Mouse (Mus musculus): ENCODE data around the gene Ybey. TPM values are rescaled to one million over a fixed set of nuclear protein-coding genes. Genes with fewer than 3 reads are reported as not detected.
A peak's percentile ranks its signal among the peaks of the same experiment; 100 is the strongest.

Gene Ybey
- polyA plus RNA-seq, 2 experiments from 2014 or later: 2.6 to 3.0 TPM

GRCm38 (mm10) chr10:76442178-76443088 lies 26.5 kb downstream of the Ybey start, which contains the start of gene Pcnt:
Pcnt (minus strand) TSS chr10:76442786.
- peak; percentile 94 for ATAC-seq

- no peak for ATAC-seq
These were observed 28.6 kb downstream of the Ybey start, which contains the start of gene AC141477.1 for GRCm38 (mm10) chr10:76440281-76440680. AC141477.1 (minus strand) TSS chr10:76440444.

DNA sequence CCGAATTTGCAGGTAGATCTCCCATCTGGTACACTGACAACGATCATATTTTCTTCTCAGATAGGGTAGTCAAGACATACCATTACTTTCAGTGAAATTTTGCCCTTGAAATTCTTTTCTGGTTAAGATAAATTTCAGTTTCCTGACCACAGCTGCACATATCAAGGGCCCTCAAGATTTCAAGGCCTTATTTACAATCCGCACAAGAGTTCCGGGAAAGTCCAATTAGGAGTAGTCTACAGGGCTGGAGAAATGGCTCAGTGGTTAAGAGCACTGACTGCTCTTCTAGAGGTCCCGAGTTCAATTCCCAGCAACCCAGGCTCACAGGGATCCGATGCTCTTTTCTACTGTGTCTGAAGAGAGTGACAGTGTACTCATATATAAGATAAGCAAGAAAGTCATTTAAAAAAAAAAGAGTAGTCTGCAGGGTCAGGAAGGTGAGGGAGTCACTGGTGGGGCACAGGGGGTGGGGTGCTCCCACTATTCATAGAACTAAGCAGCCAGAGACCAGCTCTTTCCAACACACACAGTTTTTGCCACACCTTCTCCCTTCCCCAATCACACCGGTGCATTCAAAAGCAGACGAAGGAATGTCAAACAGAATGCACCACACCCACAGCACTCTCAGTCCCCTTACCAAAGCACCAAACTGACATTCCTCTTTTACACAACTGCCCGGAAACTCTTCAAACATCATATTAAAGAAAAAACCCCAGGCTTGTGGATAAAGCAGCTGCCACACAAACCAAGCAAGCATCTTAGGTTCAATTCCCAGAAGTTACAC lies 29.6 kb downstream of the Ybey start:
- no peak for ATAC-seq

- ATAC-seq: no peak
These were observed 35.0 kb downstream of the Ybey start for GRCm38 (mm10) chr10:76433925-76434324.

- ATAC-seq: no peak
These were observed 43.2 kb downstream of the Ybey start for GRCm38 (mm10) chr10:76425674-76426073.

- no peak for ATAC-seq
These were observed 52.1 kb downstream of the Ybey start for GRCm38 (mm10) chr10:76416811-76417210.

Other genes starting within 250 kb of the Ybey start
- gene Prmt2, start 231.2 kb downstream of the Ybey start, polyA plus RNA-seq (2017; shearing (Covaris generic)): 10 to 100 TPM; 21.6 to 23.1 TPM
- gene S100b, start 215.3 kb downstream of the Ybey start, polyA plus RNA-seq (2017; shearing (Covaris generic)): not detected
- 1 to 10 TPM; 1.3 to 1.8 TPM for gene Dip2a, start 123.8 kb downstream of the Ybey start, polyA plus RNA-seq (2017; shearing (Covaris generic))
- 1 to 10 TPM in 1 of 2 experiments, not detected in 1; 3.0 TPM for gene AC141477.1, start 28.7 kb downstream of the Ybey start, polyA plus RNA-seq (2017; shearing (Covaris generic))
- 10 to 100 TPM; 12.5 to 13.3 TPM for gene Pcnt, start 26.3 kb downstream of the Ybey start, polyA plus RNA-seq (2017; shearing (Covaris generic))
- not detected for gene 2610028H24Rik, start 20.0 kb downstream of the Ybey start, polyA plus RNA-seq (2017; shearing (Covaris generic))
- 10 to 100 TPM; 41.6 to 57.9 TPM for gene Mcm3ap, start 187 bp downstream of the Ybey start, polyA plus RNA-seq (2017; shearing (Covaris generic))
- 10 to 100 TPM in 1 of 2 experiments, 1 to 10 TPM in 1; 8.5 to 13.7 TPM for gene Lss, start 62.5 kb upstream of the Ybey start, polyA plus RNA-seq (2017; shearing (Covaris generic))
- gene Spatc1l, start 93.2 kb upstream of the Ybey start, polyA plus RNA-seq (2017; shearing (Covaris generic)): not detected
- not detected for gene Ftcd, start 106.5 kb upstream of the Ybey start, polyA plus RNA-seq (2017; shearing (Covaris generic))
- gene Col6a2, start 154.5 kb upstream of the Ybey start, polyA plus RNA-seq (2017; shearing (Covaris generic)): under 1 TPM in 1 of 2 experiments, not detected in 1; 0.13 TPM

Data from activated CD4-positive, CD25-positive, alpha-beta regulatory T cell, adult 4 months (primary cell).